Mouse (Mus musculus) olfactory bulb, adult 2 months (tissue): ENCODE data around the gene Col4a2.

ENCODE experiments used
- CTCF ChIP-seq: fragments of 200-500 bp; IDR thresholded peaks from 2 replicates; pipeline ENCODE4 v1.5.1; 2012; ENCODE audit warnings: low read depth, mild to moderate bottlenecking, low read length, moderate library complexity; ENCODE audit not compliant: insufficient read depth
- POLR2A ChIP-seq: fragments of 200-500 bp; IDR thresholded peaks from 2 replicates; pipeline ENCODE4 v1.6.1; 2012; ENCODE audit warnings: mild to moderate bottlenecking, low read depth, low read length, moderate library complexity; ENCODE audit not compliant: insufficient read depth

GRCm38 (mm10) chr8:11316118-11316517 lies 3.5 kb downstream of the Col4a2 start:
- no peak for TF ChIP-seq POLR2A
- no peak for TF ChIP-seq CTCF
